15 mouse cellular contexts compared by ENCODE assay signal in the genomic region with DNA sequence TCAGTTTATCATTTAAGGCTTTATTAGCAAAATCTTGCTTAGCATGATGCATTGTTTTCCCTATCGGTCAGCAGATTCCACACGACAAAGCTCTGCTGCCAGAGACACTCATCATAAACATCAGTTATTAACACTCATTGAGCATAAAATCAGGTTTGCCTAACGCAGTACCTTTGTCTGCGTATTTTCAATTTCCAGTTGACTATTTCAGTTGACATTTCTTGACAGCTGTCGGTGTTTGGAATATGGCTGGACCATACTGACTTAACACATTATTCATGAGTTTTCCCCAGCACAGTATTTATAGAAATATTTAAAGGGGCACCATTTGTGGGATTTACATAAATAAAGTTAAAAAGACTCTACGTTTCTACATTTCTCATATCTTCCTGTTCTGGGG.
"Had no signal": no experiment of that assay in that cellular context is flagged by ENCODE, and none has a peak within 500 bp of the region (broad histone marks: within the 10 kb centered on the region; RNA-seq: fewer than 3 reads in every experiment).

No protein-coding gene starts in this region.

- H3K36me3 ChIP-seq: intestine, embryonic 15.5 days; kidney, embryonic 15.5 days; liver, embryonic 13.5 days; neural tube, embryonic 12.5 days; neural tube, embryonic 15.5 days had no signal

- ATAC-seq: intestine, embryonic 15.5 days had no signal

- H3K4me2 ChIP-seq: intestine, embryonic 15.5 days; kidney, embryonic 15.5 days; liver, embryonic 13.5 days; neural tube, embryonic 12.5 days; neural tube, embryonic 15.5 days had no signal

- H3K27ac ChIP-seq: intestine, embryonic 15.5 days; kidney, embryonic 15.5 days; left cerebral cortex, adult 2 months; liver, embryonic 13.5 days; neural tube, embryonic 12.5 days; neural tube, embryonic 15.5 days had no signal

- H3K9me3 ChIP-seq: intestine, embryonic 15.5 days; kidney, embryonic 15.5 days; liver, embryonic 13.5 days; neural tube, embryonic 12.5 days; neural tube, embryonic 15.5 days had no signal

- H3K27me3 ChIP-seq: intestine, embryonic 15.5 days; kidney, embryonic 15.5 days; liver, embryonic 13.5 days; megakaryocyte, embryonic 14.5 days; neural tube, embryonic 12.5 days; neural tube, embryonic 15.5 days had no signal

- DNase-seq: kidney, adult 11 months; kidney, adult 8-10 months; kidney, postnatal 10 days; kidney, postnatal 36 days; layer of hippocampus, postnatal 36 days; liver, embryonic 13.5 days; lung, adult 2 months; thymus, adult 18-20 months; thymus, postnatal 36 days had no signal

- H3K9ac ChIP-seq: intestine, embryonic 15.5 days; kidney, embryonic 15.5 days; liver, embryonic 13.5 days; neural tube, embryonic 12.5 days; neural tube, embryonic 15.5 days had no signal

- H3K4me1 ChIP-seq: intestine, embryonic 15.5 days; liver, embryonic 13.5 days; megakaryocyte, embryonic 14.5 days; neural tube, embryonic 12.5 days; neural tube, embryonic 15.5 days had no signal

- H3K4me3 ChIP-seq: intestine, embryonic 15.5 days; kidney, embryonic 15.5 days; left cerebral cortex, adult 2 months; liver, embryonic 13.5 days; megakaryocyte, embryonic 14.5 days; neural tube, embryonic 12.5 days; neural tube, embryonic 15.5 days had no signal
